Mouse (Mus musculus): Measurements from ENCODE around the gene Dennd5a.

DNA sequence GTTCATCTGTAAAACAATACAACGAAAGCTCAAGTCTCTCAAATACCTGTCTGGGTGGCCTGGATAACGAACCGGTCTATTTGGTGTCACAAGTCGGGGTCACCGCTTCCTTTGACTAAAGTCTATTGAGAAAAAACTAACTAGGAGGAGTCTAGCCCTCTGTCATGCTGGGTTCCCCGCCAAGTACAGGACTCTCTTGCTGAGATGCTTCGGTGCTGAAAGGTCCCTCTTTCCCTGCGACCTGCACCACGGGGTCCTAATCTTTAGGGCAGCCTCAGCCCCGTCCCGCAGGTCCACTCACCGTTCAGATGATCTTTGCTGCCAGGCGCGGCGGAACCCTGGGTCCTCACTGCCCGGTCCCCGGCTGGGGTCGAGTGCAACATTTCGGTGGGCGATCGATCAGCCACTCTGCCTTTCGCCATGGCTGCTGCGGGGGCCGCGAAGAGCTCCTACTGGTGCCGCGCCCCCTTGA, 25.4 kb upstream of the Dennd5a start:
- TF ChIP-seq TAL1 (conservative IDR thresholded peaks at IDR 0.05; ENCODE audit: low read depth, low read length) (no peak), CTCF (IDR thresholded peaks at IDR 0.05; ENCODE audit: low read depth, low read length) (no peak), GATA1 (IDR thresholded peaks at IDR 0.05; ENCODE audit: borderline replicate concordance, low read length) (no peak)
